8 mouse cellular contexts compared by ENCODE assay signal in genomic region chr1:135698996-135699705, GRCm38 (mm10). TPM values are rescaled to one million over a fixed set of nuclear protein-coding genes. Genes with fewer than 3 reads are reported as not detected.
DNase-seq lines count a peak whose midpoint lies in the region; ATAC-seq and TF ChIP-seq lines count a peak whose summit lies in the region.

No protein-coding gene starts in this region.

- ATAC-seq in cerebellum, adult (ENCODE audit: insufficient number of reproducible peaks, low FRiP score, low TSS enrichment) = no peak
- peak; percentile 68 for ATAC-seq in heart, embryonic 12.5 days (ENCODE audit: insufficient number of reproducible peaks, low FRiP score)
- ATAC-seq in kidney, embryonic 16.5 days (ENCODE audit: low FRiP score, low TSS enrichment) = peak; percentile 64
- peak; percentile 39; the same call in 1 of the 2 replicates for ATAC-seq in liver, embryonic 11.5 days (replicated peaks; ENCODE audit: low FRiP score)
- ATAC-seq in monocyte, adult 5-6 weeks (replicated peaks; ENCODE audit: insufficient number of reproducible peaks, low FRiP score, low TSS enrichment, poor library complexity, severe bottlenecking) = peak; percentile 80
- peak; percentile 67; the same call in 1 of the 2 replicates for ATAC-seq in stomach, embryonic 16.5 days (ENCODE audit: insufficient read depth, low FRiP score)

- no peaks in the 10 kb centered on the region for H3K9me3 ChIP-seq in heart, embryonic 12.5 days (replicated peaks)
- 0 out of 2 replicates have a peak, but pooled peaks cover 3% of the 10 kb centered on the region for H3K9me3 ChIP-seq in kidney, embryonic 16.5 days (ENCODE audit: low read length)
- H3K9me3 ChIP-seq in liver, embryonic 11.5 days (ENCODE audit: control insufficient read depth, low read length) = no peaks in the 10 kb centered on the region
- no peaks in the 10 kb centered on the region for H3K9me3 ChIP-seq in stomach, embryonic 16.5 days (replicated peaks; ENCODE audit: control insufficient read depth, low read length)

- WGBS in heart, embryonic 12.5 days = 3% methylated on average over 29 of the region's 29 CpGs
- WGBS in kidney, embryonic 16.5 days = 3% methylated on average over 29 of the region's 29 CpGs
- WGBS in liver, embryonic 11.5 days = 10% methylated on average over 29 of the region's 29 CpGs
- WGBS in stomach, embryonic 16.5 days = 4% methylated on average over 29 of the region's 29 CpGs

- H3K4me2 ChIP-seq in heart, embryonic 12.5 days = peak overlapping the region; percentile 71
- peak overlapping the region; percentile 71 for H3K4me2 ChIP-seq in kidney, embryonic 16.5 days (replicated peaks; ENCODE audit: low read depth, low read length)
- peak overlapping the region; percentile 73 for H3K4me2 ChIP-seq in liver, embryonic 11.5 days
- peak overlapping the region; percentile 65 for H3K4me2 ChIP-seq in stomach, embryonic 16.5 days (ENCODE audit: low read depth, low read length)

- peak; percentile 85 for TF ChIP-seq CTCF in embryonic fibroblast, embryonic 13.5 days (IDR thresholded peaks at IDR 0.05; ENCODE audit: borderline replicate concordance, insufficient read depth, low read length)

- TF ChIP-seq POLR2A in embryonic fibroblast, embryonic 13.5 days (IDR thresholded peaks at IDR 0.05; ENCODE audit: low read depth, low read length) = no peak

- H3K4me3 ChIP-seq in embryonic fibroblast, embryonic 13.5 days (ENCODE audit: insufficient read depth, low read length) = no peak overlapping the region
- H3K4me3 ChIP-seq in heart, embryonic 12.5 days = peak overlapping the region; percentile 38
- peak overlapping the region; percentile 41 for H3K4me3 ChIP-seq in kidney, embryonic 16.5 days (ENCODE audit: low read length)
- peak overlapping the region; percentile 39 for H3K4me3 ChIP-seq in liver, embryonic 11.5 days (ENCODE audit: low read depth, low read length)
- peak overlapping the region; percentile 36 for H3K4me3 ChIP-seq in stomach, embryonic 16.5 days (replicated peaks; ENCODE audit: low read length)

- DNase-seq in cerebellum, adult 11 months = peak; percentile 33
- DNase-seq in liver, embryonic 11.5 days (ENCODE audit: low spot score) = peak; percentile 76

- H3K27ac ChIP-seq in embryonic fibroblast, embryonic 13.5 days (ENCODE audit: insufficient read depth, low read length) = peak overlapping the region; percentile 53; the same call in 1 of the 2 replicates
- no peak overlapping the region for H3K27ac ChIP-seq in heart, embryonic 12.5 days (ENCODE audit: poor library complexity, severe bottlenecking)
- no peak overlapping the region for H3K27ac ChIP-seq in kidney, embryonic 16.5 days (ENCODE audit: low read length)
- no peak overlapping the region for H3K27ac ChIP-seq in liver, embryonic 11.5 days (ENCODE audit: low read depth, low read length)
- H3K27ac ChIP-seq in stomach, embryonic 16.5 days (ENCODE audit: low read length) = no peak overlapping the region

- H3K36me3 ChIP-seq in heart, embryonic 12.5 days = no peaks in the 10 kb centered on the region
- H3K36me3 ChIP-seq in kidney, embryonic 16.5 days (ENCODE audit: insufficient read depth, low read length) = no peaks in the 10 kb centered on the region
- no peaks in the 10 kb centered on the region for H3K36me3 ChIP-seq in liver, embryonic 11.5 days (ENCODE audit: control insufficient read depth, insufficient read depth, low read length)
- H3K36me3 ChIP-seq in stomach, embryonic 16.5 days (ENCODE audit: control insufficient read depth, insufficient read depth, low read length) = no peaks in the 10 kb centered on the region

- no peaks in the 10 kb centered on the region for H3K27me3 ChIP-seq in heart, embryonic 12.5 days (replicated peaks)
- H3K27me3 ChIP-seq in kidney, embryonic 16.5 days (ENCODE audit: insufficient read depth, low read length) = no peaks in the 10 kb centered on the region; the same call in 1 of the 2 replicates
- peaks cover 6% of the 10 kb centered on the region; the same call in 1 of the 2 replicates for H3K27me3 ChIP-seq in liver, embryonic 11.5 days (replicated peaks; ENCODE audit: control insufficient read depth, insufficient read depth, low read length)
- H3K27me3 ChIP-seq in stomach, embryonic 16.5 days (ENCODE audit: control insufficient read depth, insufficient read depth, low read length) = no peaks in the 10 kb centered on the region

- peaks cover 6% of the 10 kb centered on the region; the same call in 1 of the 2 replicates for H3K4me1 ChIP-seq in embryonic fibroblast, embryonic 13.5 days (ENCODE audit: control insufficient read depth, insufficient read depth, low read length)
- H3K4me1 ChIP-seq in heart, embryonic 12.5 days (replicated peaks) = peaks cover 34% of the 10 kb centered on the region
- H3K4me1 ChIP-seq in kidney, embryonic 16.5 days (ENCODE audit: insufficient read depth, low read length) = peaks cover 27% of the 10 kb centered on the region
- peaks cover 23% of the 10 kb centered on the region for H3K4me1 ChIP-seq in liver, embryonic 11.5 days (replicated peaks; ENCODE audit: control insufficient read depth, insufficient read depth, low read length)
- H3K4me1 ChIP-seq in stomach, embryonic 16.5 days (ENCODE audit: control insufficient read depth, insufficient read depth, low read length) = peaks cover 12% of the 10 kb centered on the region

- H3K9ac ChIP-seq in heart, embryonic 12.5 days = peak overlapping the region; percentile 49
- peak overlapping the region; percentile 51 for H3K9ac ChIP-seq in kidney, embryonic 16.5 days (replicated peaks; ENCODE audit: low read length)
- H3K9ac ChIP-seq in liver, embryonic 11.5 days (ENCODE audit: low read depth, low read length) = peak overlapping the region; percentile 48; the same call in 1 of the 2 replicates
- peak overlapping the region; percentile 39 for H3K9ac ChIP-seq in stomach, embryonic 16.5 days (ENCODE audit: low read length)

RNA-seq across cellular contexts. Expression of gene Csrp1, which starts 20.7 kb away (rescaled TPM):
- polyA plus RNA-seq in embryonic fibroblast, embryonic 13.5 days (2011; ENCODE audit: insufficient read length, low read depth, missing spikeins) = 453 and 629 TPM in 2 replicates
- polyA plus RNA-seq in heart, embryonic 12.5 days (2016; fragmentation: Nextera tagmentation; extraction: Ambion mirVana) = 266 and 270 TPM in 2 replicates
- 141 and 157 TPM in 2 replicates for polyA plus RNA-seq in kidney, embryonic 16.5 days (2015; fragmentation: Nextera tagmentation; extraction: Ambion mirVana)
- polyA plus RNA-seq in liver, embryonic 11.5 days (2014; fragmentation: Nextera tagmentation; extraction: Ambion mirVana) = 65.6 and 71.8 TPM in 2 replicates
- total RNA-seq in monocyte, adult 5-6 weeks (2017) = 25.1 to 38.6 TPM (median 32.4 TPM) in 3 replicates
- 229 and 245 TPM in 2 replicates for polyA plus RNA-seq in stomach, embryonic 16.5 days (2015; fragmentation: Nextera tagmentation; extraction: Ambion mirVana)
